Mouse (Mus musculus) CH12.LX (cell line): Measurements from ENCODE around the gene Csad.

Source experiments
- CTCF ChIP-seq, 2 experiments: IDR thresholded peaks in 1 of 2; conservative IDR thresholded peaks in 1 of 2; 2 replicates each; pipeline ENCODE4 v1.5.1; 2011 to 2012; ENCODE audit warnings: low read depth in 2 of 2, low read length in 2 of 2, improper control_type of control experiment in 1 of 2, inconsistent platforms in 1 of 2, mild to moderate bottlenecking in 1 of 2, moderate library complexity in 1 of 2
- EP300 ChIP-seq: IDR thresholded peaks from 2 replicates; pipeline ENCODE4 v1.6.1; 2011; ENCODE audit warnings: low read length, improper control_type of control experiment
- HCFC1 ChIP-seq: IDR thresholded peaks from 2 replicates; pipeline ENCODE4 v1.6.1; 2012; ENCODE audit warnings: low read depth, mild to moderate bottlenecking, inconsistent platforms, low read length, improper control_type of control experiment
- MAFK ChIP-seq: IDR thresholded peaks from 2 replicates; pipeline ENCODE4 v1.6.1; 2011; ENCODE audit warnings: low read length, improper control_type of control experiment; ENCODE audit not compliant: insufficient replicate concordance
- MAZ ChIP-seq: IDR thresholded peaks from 2 replicates; pipeline ENCODE4 v1.6.1; 2012; ENCODE audit warnings: low read depth, mild to moderate bottlenecking, inconsistent platforms, low read length, improper control_type of control experiment, moderate library complexity
- NRF1 ChIP-seq: IDR thresholded peaks from 2 replicates; pipeline ENCODE4 v1.6.1; 2014; ENCODE audit warnings: low read depth, mild to moderate bottlenecking, inconsistent platforms, low read length, improper control_type of control experiment, moderate library complexity
- SIN3A ChIP-seq: IDR thresholded peaks from 2 replicates; pipeline ENCODE4 v1.6.1; 2012; ENCODE audit warnings: low read length, improper control_type of control experiment, inconsistent platforms
- TCF12 ChIP-seq: IDR thresholded peaks from 2 replicates; pipeline ENCODE4 v1.6.1; 2014; ENCODE audit warnings: low read depth, mild to moderate bottlenecking, inconsistent platforms, low read length, improper control_type of control experiment
- UBTF ChIP-seq: IDR thresholded peaks from 2 replicates; pipeline ENCODE4 v1.6.1; 2012; ENCODE audit warnings: low read depth, mild to moderate bottlenecking, inconsistent platforms, low read length, improper control_type of control experiment, moderate library complexity
- USF1 ChIP-seq: IDR thresholded peaks from 2 replicates; pipeline ENCODE4 v1.6.1; 2014; ENCODE audit warnings: low read depth, mild to moderate bottlenecking, inconsistent platforms, low read length, improper control_type of control experiment

GRCm38 (mm10) chr15:102249967-102250366, 45.4 kb upstream of the Csad start:
- TF ChIP-seq CTCF (conservative IDR thresholded peaks at IDR 0.05 in 1 of 2, IDR thresholded peaks at IDR 0.05 in 1 of 2; ENCODE audit: low read depth in 2 of 2, low read length in 2 of 2) (no peak), NRF1 (no peak), USF1 (no peak), TCF12 (no peak), SIN3A (no peak), MAFK (no peak), HCFC1 (no peak), EP300 (no peak), MAZ (no peak), UBTF (no peak)
